Mouse (Mus musculus) yolk sac, embryonic 10.5 days (tissue): ENCODE results near the gene Upk1a.

Source experiments
- DNase-seq: peaks from one replicate; pipeline ENCODE4 v3.0.0-alpha.2; 2017; ENCODE audit warnings: low spot score

Gene Upk1a

DNA sequence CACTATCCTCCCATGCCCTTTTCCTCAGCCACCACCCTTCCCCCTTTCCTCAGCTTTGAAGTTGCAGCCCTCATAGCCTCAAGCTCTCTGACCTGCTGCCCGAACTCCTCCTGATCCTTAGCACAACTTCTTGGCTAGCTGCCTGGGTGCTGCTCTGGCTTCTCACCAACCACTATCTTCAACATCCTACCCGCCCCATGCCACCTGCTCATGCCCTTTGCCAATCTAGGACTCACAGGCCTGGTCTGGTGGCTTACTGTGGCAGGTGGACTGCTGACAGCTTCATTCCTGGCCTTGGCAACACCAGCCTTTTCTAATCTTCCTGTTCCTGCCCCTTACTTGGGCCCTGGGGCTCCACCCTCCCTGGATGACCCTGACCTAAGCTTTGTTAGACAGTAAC is 39.7 kb downstream of the Upk1a start:
- no peak for DNase-seq

DNA sequence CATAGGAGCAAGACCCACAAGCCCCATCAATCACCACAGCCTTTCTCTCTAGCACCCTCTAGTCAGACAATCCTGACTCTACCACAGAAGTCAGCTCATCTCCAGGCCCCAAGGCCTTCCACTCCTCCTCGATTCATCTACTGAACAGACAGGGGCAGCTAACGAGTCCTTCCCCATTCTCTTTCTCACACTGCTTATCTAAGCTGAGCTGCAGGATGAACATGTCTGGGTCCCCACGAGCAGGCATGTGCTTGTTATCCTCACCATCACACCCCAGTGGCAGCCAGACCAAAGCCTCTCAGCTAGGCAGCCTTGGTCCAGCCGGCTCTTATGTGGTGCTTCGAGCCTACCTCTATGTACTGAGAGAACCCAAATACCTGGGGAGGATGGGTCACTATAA is 40.3 kb downstream of the Upk1a start:
- DNase-seq, result no peak

DNA sequence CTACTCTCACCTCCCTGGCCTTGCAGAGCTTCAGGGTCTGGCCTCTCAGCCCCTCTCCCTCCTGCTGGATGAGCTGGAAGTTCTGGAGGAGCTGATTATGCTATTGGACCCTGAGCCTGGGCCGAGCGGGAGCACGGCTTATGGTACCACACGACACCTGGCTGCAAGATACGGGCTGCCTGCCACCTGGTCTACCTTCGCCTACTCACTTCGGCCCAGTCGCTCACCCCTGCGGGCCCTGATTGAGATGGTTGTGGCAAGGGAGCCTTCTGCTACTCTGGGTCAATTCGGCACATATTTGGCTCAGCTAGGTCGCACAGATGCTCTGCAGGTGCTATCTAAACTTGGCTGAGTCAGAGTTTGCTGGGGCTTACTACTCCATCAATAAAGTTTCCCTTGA is 45.1 kb downstream of the Upk1a start:
- DNase-seq, result no peak

DNA sequence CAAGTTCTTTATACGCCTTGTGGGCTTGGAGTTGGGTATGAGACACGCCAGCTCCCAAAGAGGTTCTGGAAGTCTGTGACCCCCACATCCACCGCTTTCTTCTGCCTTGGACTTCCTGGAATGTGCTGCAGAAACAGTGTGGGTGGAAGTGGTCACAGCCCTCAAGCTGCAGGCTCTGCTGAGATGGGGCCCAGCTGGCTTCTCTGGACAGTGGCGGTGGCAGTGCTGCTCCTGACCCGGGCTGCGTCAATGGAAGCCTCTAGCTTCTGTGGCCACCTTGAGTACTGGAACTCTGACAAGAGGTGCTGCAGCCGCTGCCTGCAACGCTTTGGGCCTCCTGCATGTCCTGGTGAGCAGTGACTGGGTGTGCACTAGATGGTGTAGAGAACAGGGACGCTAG is 46.6 kb downstream of the Upk1a start:
- no peak for DNase-seq

DNA sequence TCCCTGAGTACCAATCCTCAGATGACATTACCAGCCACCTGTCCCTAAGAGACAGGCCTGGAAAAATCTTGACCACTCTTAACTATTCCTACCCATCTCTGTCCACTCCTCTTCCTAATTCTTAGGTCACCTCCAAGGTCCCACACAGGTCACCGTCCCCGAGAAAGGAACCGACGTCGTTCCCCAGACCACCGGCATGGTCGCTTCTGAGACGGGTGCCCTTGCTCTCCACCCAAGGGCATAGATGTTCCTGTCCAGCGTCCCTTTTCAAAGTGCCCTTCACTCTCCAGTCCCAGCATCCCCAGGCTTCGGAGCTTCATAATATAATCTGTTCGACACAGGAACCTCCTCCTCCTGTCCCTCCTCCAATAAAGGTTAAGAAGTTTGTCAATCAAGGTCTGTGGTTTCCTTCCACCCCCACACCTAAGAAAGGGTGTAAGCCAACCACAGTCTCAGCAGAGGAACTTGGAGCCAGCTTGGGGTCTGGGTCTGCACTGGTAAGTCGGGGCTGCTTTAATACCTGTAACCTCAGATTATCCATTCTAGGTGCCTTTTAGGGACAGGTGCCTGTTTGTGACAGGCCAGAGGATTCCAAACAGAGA is 47.6 kb downstream of the Upk1a start, which contains the start of gene Igflr1:
Gene Igflr1 (plus strand): TSS at position 458 of the 602 bp plus-strand sequence.
- DNase-seq, result no peak

DNA sequence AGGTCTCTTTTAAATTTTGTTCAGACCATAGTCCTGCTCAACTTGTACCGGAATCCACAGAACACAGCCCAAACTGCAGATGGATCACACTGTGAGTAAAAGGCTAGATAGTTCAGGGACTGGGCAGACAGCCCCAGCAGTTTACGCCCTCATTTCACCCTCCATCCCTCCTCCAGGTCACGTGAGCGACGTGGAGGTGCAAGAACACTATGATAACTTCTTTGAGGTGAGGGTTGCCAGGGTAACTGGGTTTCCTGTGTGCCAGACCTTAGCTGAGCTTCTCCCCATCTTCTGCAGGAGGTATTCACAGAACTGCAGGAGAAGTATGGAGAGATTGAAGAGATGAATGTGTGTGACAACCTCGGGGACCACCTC is 48.8 kb downstream of the Upk1a start:
- DNase-seq, result no peak

DNA sequence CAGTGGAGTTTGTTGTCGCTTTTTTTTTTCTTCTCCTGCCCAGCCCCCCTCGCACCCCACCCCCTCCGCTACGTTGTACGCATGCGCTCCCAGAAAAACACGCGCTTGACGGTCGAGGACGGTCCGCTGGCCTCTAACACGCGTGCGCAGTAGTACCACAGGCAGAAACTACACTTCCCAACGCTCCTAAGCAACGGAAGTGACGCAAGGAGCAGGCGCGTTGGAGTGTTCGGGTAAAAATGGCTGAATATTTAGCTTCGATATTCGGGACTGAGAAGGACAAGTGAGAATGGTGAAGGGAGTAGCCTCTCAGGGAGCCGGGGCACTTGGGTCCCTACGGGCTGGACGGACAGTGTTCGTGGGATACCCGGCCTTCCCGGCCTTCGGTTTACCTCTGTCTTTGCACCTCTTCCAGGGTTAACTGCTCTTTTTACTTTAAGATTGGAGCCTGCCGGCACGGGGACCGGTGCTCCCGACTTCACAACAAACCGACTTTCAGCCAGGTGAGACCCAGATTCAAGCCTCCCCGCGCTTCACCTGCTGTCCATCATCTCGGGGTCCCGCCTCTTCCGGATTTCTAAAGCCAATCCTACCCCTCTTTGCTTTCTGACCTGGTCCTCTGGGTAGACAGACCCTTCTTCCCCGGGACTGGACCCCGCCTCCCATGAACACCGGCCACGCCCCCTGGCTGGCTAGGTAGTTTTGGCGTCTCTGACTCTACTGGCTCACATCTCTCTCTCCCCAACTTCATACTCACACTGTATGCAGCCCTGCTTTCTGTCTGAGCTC is 49.3 kb downstream of the Upk1a start, which contains the start of the genes U2af1l4, Gm49396 and Psenen:
Gene U2af1l4 (plus strand): TSS at position 185 of the 789 bp plus-strand sequence.
Gene Gm49396 (plus strand): TSS at position 228 of the 789 bp plus-strand sequence.
Gene Psenen (minus strand): TSS at position 511 of the 789 bp plus-strand sequence.
- DNase-seq, result peak; percentile 96

DNA sequence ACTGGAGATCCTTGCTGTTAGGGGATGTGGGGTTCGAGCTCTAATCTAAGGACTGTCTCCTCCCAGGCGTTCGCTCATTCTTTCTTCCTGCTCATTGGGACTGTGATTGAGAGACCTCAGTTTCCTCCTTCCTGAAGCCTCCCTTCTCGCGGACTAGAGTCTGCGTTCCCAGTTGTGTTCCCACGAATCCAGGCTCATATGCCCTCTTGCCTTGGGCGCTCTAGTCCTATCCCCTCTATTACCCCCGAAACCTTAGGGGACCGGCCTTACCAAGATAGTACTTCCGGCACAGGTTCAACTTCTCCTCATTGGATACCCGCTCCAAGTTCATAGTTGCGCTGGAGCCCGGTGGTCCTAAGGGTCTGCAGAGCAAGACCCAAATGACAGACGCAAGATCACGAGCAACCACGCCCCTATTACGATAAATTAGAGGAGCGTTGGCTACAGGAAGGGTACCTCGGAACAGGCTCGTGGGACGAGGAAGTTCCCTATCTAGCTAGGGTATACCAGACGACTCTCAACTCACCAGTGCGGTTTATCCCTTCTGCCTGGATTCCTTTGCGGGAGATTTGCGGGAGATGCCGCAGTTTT is 50.0 kb downstream of the Upk1a start:
- no peak for DNase-seq

DNA sequence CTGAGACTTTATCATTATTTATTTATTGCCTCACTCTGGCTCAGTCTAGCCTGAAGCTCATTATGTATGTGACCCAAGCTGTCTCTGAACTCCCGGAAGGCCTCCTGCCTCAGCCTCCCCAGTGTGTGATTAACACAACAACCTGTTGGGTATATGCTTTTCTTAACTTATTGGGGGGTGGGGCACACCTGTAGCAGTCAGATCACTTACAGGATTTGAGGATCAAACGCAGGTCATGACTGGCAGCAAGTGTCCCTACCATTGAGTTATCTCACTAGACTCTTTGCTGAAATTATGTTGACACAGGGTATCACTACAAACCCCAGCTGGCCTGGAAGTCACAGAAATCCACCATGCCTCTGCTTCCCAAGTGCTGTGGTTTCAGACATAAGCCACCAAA is 52.4 kb downstream of the Upk1a start:
- no peak for DNase-seq

DNA sequence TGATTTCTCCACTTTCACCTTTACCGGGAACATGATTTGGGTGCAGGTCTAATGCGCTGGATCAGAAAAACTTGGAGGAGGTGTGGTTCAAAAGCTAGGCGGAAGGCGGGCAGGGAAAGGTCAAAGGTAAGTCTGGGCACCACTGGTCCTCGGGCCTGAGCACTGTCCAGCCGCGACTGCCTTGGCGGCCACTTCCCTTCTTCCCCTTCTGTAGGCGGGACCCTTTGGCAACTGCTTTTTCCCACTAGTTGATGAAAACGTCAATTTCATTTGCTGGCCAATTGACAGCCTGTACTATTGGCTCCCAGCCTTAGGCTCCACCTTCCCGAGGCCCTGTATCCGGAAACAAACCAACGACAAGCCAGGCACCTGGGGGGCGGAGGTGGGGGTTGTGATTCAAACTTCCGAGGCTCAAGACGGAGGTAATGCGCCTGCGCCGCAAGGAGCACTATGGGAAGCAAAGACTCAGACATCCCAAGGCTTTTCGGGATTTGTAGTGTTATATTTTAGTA is 53.1 kb downstream of the Upk1a start, which contains the start of gene Lin37:
Gene Lin37 (minus strand): TSS at position 396 of the 512 bp plus-strand sequence.
- DNase-seq, result peak; percentile 98

DNA sequence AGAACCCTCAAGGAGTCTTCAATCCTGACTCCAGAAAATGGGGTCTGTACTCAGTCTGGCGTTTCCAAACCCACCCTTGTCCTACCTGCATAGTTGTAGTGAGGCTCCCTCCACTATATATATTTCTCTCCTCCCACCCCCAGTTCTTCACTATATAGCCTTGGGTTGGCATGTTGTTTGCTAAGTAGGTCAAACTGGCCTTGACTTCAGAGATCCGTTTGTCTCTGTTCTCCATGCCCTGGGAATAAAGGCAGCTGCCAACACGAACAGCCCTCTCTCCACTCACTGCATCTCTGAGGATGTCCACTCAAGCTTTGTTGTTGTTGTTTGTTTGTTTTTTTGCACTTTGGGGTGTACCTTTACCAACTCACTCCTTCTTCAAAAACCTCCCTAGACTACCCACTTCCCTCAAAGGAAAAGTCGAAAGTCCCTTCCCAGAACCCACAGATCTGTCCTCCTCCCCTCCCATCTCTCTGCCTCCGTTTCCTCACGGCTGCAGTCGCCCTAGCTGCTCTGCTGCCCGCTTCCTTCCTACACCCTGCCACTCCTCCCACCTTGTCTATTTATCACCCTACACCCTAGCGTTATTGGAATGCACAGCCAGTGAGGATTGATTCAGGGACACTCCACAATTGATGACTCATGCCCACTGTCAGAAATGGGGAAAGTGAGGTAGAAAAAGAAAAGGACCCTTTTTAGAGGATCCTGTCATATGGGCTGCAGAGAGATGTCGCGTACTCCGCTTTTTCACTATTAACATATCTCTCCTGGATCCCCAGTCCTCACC is 53.8 kb downstream of the Upk1a start:
- DNase-seq, result no peak

DNA sequence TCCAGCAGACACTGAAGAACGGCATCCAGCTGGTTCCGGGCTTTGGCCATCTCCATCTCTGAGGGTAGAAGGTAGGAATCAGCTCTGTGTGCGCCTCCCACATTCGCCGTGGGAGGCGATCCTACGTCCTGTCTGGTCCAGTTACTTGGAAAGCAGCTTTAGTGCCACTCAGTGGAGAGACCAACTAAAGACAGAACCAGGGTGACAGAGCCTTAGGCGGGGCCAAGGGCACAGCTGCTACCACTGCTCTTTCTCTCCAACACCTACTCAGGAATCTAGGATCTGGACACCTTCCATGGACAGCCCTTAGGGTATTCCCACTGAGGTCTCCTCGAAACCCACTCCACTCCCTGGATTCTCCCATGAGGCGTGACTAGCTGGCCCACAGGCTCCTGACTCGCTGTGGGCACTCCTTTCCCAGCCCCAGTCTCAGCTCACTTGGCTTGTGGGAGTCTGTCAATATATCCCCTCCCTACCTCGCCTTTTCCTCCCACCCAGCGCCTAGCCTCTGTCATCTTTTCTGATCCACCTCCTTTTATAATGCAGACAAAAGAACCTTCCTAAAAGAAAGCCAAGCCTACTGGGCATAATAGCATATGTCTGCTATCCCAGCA is 54.6 kb downstream of the Upk1a start:
- DNase-seq, result no peak

DNA sequence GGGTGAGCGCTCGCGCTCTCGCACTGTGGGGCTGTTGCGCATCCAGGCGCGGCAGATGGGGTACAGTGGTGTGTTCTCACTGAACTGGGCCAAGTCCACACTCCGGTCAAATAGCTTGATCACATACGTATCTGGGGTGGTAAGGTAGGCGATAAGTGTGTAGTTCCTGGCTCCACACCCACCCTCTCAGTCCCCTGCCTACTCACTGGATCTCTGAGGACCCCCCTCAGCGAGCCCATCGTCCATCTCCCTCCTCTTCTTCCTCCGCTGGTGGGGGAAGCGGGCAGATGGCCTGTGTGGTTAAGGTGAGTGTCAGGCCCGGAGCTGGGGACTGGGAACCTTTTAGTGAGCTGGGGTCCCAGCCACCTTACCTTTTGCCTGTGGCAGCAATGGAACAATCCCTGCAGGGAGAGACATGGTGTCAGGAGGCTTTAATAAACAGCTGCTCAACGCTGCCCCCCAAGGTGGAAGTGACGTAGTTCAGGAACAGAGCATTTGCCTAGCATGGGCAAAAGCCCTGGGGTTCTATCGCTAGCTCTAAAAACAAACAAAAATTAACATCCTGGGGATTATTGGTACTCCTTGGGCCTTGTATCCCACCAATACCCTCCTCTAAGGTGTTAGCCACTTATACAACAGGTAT is 55.6 kb downstream of the Upk1a start:
- DNase-seq, result no peak

DNA sequence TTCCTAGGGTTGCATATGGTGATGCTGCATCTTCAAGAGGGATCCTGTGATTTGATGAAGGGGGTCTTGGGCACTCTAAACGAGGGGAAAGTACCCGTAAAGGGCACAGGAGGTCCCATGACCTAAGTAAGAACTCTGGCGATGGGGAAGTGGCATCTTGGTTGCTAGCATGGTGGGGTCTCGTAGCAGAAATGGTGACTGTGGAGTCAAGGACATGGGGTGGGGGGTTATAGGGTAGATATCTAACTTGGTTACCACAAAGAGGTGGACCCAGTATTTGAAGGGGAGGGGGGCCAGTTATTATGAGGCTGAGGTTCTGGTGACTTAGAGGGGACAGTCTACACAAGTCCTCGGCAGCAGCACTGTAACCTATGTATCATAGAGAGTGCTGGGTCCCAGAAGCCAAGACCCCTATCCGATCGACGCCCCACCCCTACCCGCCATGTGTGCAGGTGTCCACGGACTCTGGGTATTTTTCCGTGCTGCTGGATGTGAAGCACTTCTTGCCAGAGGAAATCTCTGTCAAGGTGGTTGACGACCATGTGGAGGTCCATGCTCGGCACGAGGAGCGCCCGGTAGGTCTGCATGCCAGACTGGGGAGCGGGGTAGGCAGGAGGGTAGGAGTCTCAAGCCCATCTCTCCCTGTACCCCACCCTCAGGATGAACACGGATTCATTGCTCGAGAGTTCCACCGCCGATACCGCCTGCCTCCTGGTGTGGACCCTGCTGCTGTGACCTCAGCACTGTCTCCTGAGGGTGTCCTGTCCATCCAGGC is 58.6 kb downstream of the Upk1a start:
- DNase-seq, result no peak
